Mouse (Mus musculus) heart, embryonic 15.5 days (tissue): Measurements from ENCODE around the gene Pex7. TPM values are rescaled to one million over a fixed set of nuclear protein-coding genes. Genes with fewer than 3 reads are reported as not detected.

Experiments
- ATAC-seq: fragments of 200-750 bp; cut with Nextera tagmentation; replicated peaks from 2 replicates; pipeline ENCODE4 v1.8.0; 2017; ENCODE audit warnings: low read depth, moderate TSS enrichment; ENCODE audit not compliant: insufficient number of reproducible peaks, insufficient read depth, low FRiP score
- H3K27ac ChIP-seq: fragments of 300-500 bp; sonication (generic); 2 replicates; pipeline ENCODE4 v1.5.1; 2015; ENCODE audit warnings: mild to moderate bottlenecking, inconsistent platforms
- H3K27me3 ChIP-seq: fragments of 300-500 bp; sonication (generic); 2 replicates; pipeline ENCODE4 v1.6.1; 2015; ENCODE audit warnings: inconsistent platforms
- H3K36me3 ChIP-seq: fragments of 300-500 bp; sonication (generic); 2 replicates; pipeline ENCODE4 v1.6.1; 2015; ENCODE audit warnings: mild to moderate bottlenecking, inconsistent platforms
- H3K4me1 ChIP-seq: fragments of 300-500 bp; sonication (generic); replicated peaks from 2 replicates; pipeline ENCODE4 v1.6.1; 2015; ENCODE audit warnings: inconsistent platforms
- H3K4me2 ChIP-seq: fragments of 300-500 bp; sonication (generic); 2 replicates; pipeline ENCODE4 v1.6.1; 2015; ENCODE audit warnings: inconsistent platforms, mild to moderate bottlenecking, moderate library complexity
- H3K4me3 ChIP-seq: fragments of 300-500 bp; sonication (generic); 2 replicates; pipeline ENCODE4 v1.5.1; 2015; ENCODE audit warnings: mild to moderate bottlenecking, inconsistent platforms
- H3K9ac ChIP-seq: fragments of 300-500 bp; sonication (generic); 2 replicates; pipeline ENCODE4 v1.6.1; 2015; ENCODE audit warnings: mild to moderate bottlenecking, inconsistent platforms
- H3K9me3 ChIP-seq: fragments of 300-500 bp; sonication (generic); replicated peaks from 2 replicates; pipeline ENCODE4 v1.6.1; 2016; ENCODE audit warnings: inconsistent platforms
- WGBS: fragments of 180-500 bp; shearing (Covaris S2); methylation state at CpG from one replicate; pipeline ENCODE4 v1.1.7; 2015; ENCODE audit warnings: mixed read lengths; 5-methylcytosine and 5-hydroxymethylcytosine counted together
- polyA plus RNA-seq: library from polyadenylated mRNA; unstranded; fragments of >200 nt; fragmentation: Nextera tagmentation; extraction: Ambion mirVana; gene quantifications from 2 replicates; pipeline ENCODE4 v1.2.1, GENCODE M21; 2015

Gene Pex7
- polyA plus RNA-seq, 1 experiment from 2014 or later: 33.9 TPM

DNA sequence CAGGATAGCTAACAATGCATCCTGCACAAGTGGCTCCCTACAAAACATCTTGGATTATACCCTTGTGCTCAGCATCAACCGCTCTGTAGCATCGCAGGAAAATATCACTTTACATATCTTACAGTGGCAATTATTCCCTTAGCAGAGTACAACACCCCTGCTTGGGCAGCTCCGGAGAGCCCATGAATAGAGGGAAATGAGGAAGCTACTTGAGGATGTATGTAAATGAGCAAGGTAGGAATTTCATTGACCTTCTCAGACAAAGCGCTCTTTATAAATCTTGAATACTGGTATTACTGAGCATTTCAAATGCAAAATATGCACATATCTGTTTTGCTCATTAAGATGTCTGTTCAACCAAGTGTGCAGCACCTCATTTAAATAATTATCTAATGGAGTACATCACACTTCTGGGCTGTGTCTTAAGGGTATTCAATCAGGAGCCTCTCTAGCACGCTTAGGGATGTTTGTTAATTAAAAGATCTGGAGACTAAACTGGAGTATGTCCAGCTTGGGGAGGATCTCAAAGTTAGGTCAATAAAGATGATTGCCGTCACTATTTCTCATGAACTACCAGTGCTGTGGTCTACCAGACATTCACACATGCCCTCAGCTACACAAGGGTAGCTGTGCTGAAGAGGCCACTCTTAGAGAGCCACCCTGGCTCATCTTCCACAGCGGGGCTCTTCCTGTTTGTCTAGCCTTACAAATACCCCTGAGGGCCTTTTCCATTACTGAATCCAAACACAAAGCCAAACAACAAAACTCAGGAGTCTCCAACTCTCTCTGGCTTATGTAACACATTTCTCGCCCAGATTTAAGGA lies 71.4 kb downstream of the Pex7 start:
- ATAC-seq: no peak
- Histone ChIP-seq H3K9ac (no peak overlapping the region), H3K9me3 (no peaks in the 10 kb centered on the region), H3K4me3 (no peak overlapping the region), H3K36me3 (no peaks in the 10 kb centered on the region), H3K27me3 (no peaks in the 10 kb centered on the region), H3K4me1 (no peaks in the 10 kb centered on the region), H3K4me2 (no peak overlapping the region), H3K27ac (no peak overlapping the region)
- 81% methylated on average over 8 of the region's 8 CpGs for WGBS

DNA sequence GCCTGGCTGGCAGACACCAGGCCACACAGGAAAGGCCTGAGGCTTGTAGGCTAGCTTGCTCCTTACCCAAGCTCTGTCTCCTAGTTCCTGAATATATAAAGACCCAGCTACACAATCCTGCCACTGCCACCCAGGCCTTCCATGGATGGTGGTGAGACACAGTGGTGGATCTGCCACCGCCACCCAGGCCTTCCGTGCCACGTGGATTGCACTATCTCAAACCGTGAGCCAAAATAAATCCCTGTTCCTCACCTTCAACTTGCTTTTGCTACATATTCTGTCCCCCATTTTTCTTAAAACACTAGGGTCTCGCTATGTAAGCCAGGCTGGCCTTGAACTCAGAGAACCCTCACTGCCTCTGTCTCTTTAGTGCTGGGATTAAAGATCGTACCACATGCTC lies 73.3 kb downstream of the Pex7 start:
- WGBS: 95% methylated on average over 6 of the region's 6 CpGs
- no peak for ATAC-seq

DNA sequence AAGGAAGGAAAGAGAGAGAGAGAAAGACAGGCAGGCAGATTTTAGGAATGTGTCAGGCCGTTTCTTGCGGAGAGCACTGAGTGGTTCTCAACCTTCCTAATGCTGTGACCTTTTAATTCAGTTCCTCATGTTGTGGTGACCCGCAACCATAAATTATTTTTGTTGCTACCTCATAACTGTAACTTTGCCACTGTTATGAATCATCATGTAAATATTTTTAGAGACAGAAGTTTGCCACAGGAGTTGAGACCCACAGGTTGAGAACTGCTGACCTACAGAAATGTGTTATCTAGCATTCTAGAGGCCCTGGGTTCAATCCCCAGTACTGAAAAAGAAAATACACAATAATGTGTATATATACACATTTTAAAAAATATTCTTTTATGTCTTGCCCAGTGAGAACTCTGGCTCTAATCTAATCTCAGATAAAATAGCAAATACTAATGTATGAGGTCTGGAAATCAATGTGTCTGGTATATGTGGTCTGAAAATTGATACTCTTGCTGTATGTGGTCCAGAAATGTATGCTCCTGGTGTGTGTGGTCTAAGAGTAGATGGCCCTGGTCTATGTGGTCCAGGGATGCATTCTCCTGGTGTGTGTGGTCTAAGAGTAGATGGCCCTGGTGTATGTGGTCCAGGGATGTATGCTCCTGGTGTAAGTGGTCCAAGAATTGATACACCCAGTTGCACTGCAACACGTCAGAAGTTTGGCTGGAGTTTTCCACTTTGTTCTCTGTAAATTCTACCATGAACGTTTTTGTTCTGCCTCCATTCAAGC lies 76.2 kb downstream of the Pex7 start:
- H3K4me2 ChIP-seq: no peak overlapping the region
- no peak overlapping the region for H3K27ac ChIP-seq
- H3K4me1 ChIP-seq: no peaks in the 10 kb centered on the region
- H3K36me3 ChIP-seq: no peaks in the 10 kb centered on the region
- H3K9ac ChIP-seq: no peak overlapping the region
- H3K27me3 ChIP-seq: no peaks in the 10 kb centered on the region
- H3K4me3 ChIP-seq: no peak overlapping the region
- 74% methylated on average over 5 of the region's 5 CpGs for WGBS
- no peak for ATAC-seq
- no peaks in the 10 kb centered on the region for H3K9me3 ChIP-seq

More for the DNA sequence above, 73.3 kb downstream of the Pex7 start:
- no peak overlapping the region for H3K27ac ChIP-seq
- no peaks in the 10 kb centered on the region for H3K27me3 ChIP-seq
- no peaks in the 10 kb centered on the region for H3K9me3 ChIP-seq
- no peaks in the 10 kb centered on the region for H3K4me1 ChIP-seq
- H3K36me3 ChIP-seq: no peaks in the 10 kb centered on the region
- H3K9ac ChIP-seq: no peak overlapping the region
- H3K4me2 ChIP-seq: no peak overlapping the region
- H3K4me3 ChIP-seq: no peak overlapping the region

DNA sequence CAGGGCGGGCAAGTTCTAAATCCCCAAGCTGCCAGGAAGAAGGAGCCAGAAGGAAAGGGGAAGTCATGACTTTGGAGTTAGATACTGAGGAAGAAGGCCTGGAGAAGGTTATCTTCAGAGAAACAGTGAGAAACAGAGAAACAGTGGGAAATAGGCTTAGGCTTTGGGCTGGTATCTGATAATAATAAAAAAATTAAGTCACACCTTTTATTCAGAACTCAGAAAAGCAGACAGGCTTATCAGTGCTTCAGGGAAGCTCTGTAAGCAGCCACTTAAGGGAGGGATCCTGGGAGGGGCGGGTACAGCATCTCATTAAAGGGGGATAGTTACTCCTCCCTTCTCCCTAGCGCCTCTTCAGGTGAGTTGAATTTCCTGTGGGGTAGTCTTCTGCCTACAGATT lies 86.5 kb downstream of the Pex7 start:
- WGBS: 73% methylated on average over 3 of the region's 3 CpGs
- H3K4me3 ChIP-seq: no peak overlapping the region

DNA sequence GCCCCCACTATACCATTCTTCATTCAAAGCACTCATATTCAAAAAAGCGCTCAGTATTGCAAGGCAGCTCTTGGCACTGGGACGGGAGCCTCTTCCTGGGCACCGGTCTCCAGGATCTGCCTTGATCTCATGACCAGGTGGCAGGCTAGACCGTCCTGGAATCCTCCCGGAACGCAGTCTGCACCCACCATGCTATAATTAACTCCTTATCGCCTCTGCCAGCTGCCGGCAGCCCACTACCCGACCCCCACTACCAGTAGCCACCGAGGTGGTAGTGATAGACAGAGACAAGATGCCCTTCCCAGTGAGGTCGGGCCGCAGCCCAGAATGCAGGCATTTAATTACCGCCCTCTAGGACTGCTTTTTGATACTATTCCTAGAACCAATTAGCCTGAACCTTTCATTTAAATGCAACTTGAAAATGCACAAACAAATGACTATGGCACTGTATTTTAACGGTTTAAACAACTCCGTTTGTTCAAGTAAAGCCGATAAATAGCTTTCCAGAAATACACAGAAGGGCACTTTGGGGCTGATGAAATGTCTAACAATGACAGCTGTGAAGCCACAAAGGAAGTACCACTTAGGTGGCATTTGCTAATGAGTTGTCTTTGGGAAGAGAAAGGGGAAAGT lies 88.7 kb downstream of the Pex7 start:
- Histone ChIP-seq H3K9me3 (no peaks in the 10 kb centered on the region), H3K9ac (no peak overlapping the region), H3K36me3 (no peaks in the 10 kb centered on the region), H3K4me1 (peaks cover 29% of the 10 kb centered on the region), H3K27me3 (0 out of 2 replicates have a peak, but pooled peaks cover 2% of the 10 kb centered on the region), H3K27ac (no peak overlapping the region), H3K4me3 (no peak overlapping the region), H3K4me2 (0 out of 2 replicates have a peak overlapping the region, but pooled peaks have one; percentile 1)
- 19% methylated on average over 16 of the region's 16 CpGs for WGBS
- ATAC-seq: peak; percentile 45; the same call in 1 of the 2 replicates

More for the DNA sequence above, 86.5 kb downstream of the Pex7 start:
- H3K4me1 ChIP-seq: peaks cover 10% of the 10 kb centered on the region
- H3K27me3 ChIP-seq: no peaks in the 10 kb centered on the region
- H3K9ac ChIP-seq: no peak overlapping the region
- no peaks in the 10 kb centered on the region for H3K9me3 ChIP-seq
- H3K36me3 ChIP-seq: no peaks in the 10 kb centered on the region
- no peak overlapping the region for H3K27ac ChIP-seq
- no peak overlapping the region for H3K4me2 ChIP-seq
- ATAC-seq: no peak

DNA sequence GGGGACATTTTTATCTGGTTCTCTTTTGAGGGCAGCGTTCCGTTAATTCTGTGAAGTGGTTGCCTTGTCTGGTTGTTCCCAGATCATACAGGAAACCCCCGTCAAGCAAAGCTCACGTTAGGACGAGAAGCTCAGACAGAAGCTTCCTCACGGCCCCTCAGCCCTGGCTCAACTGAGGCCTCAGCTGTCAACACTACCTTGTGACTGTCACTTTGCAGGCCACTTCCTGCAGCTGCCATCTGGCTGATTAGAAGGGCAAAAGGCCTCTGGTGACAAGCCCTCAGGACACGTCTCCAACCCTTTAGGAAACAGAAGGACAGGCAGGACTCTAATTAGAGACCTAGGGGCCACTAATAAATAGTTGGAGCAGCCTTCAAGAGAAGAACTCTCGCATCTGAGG lies 92.1 kb downstream of the Pex7 start:
- 0 out of 2 replicates have a peak, but pooled peaks cover 5% of the 10 kb centered on the region for H3K27me3 ChIP-seq
- peak; percentile 72 for ATAC-seq
- no peak overlapping the region for H3K9ac ChIP-seq
- H3K36me3 ChIP-seq: no peaks in the 10 kb centered on the region
- H3K9me3 ChIP-seq: no peaks in the 10 kb centered on the region
- WGBS: 8% methylated on average over 8 of the region's 8 CpGs
- peaks cover 46% of the 10 kb centered on the region for H3K4me1 ChIP-seq
- no peak overlapping the region for H3K4me3 ChIP-seq
- peak overlapping the region; percentile 26 for H3K4me2 ChIP-seq
- H3K27ac ChIP-seq: peak overlapping the region; percentile 34; the same call in 1 of the 2 replicates

DNA sequence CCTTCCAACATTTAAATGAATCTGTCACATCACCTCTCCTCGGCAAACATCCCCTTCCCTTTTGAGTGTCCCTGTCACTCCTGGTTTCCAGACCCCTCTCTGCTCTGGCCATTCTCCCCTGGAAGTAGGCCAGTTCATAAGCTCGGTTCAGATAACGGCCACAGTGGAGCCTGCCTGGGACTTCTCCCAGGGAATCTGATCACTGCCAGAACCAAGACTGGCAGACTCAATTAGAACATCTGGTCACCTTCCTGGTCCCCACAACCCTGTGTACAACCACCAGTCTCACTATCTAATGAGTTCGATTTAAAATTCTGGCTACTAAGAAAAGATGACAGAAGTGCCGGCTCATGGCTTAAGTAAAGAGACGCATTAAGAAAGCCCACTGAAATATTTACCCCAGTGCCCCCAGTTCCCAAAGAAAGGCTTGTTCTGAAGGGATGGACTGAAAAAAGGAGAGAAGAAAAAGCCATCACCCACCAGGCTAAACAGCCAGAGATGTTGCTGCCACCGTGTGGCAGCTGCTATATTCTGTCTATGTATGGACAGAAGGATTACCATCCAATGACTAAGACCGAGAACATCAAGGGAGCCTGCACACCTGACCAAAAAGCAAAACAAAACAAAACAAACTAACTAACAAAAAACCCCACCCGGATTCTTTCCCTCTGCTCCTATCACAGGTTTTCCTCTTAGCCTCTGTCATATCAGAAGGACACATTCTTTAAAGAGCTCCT lies 95.9 kb downstream of the Pex7 start:
- Histone ChIP-seq H3K36me3 (no peaks in the 10 kb centered on the region), H3K9ac (no peak overlapping the region), H3K27me3 (0 out of 2 replicates have a peak, but pooled peaks cover 5% of the 10 kb centered on the region), H3K4me2 (peak overlapping the region; percentile 5; the same call in 1 of the 2 replicates), H3K4me3 (no peak overlapping the region), H3K9me3 (no peaks in the 10 kb centered on the region), H3K4me1 (peaks cover 38% of the 10 kb centered on the region), H3K27ac (0 out of 2 replicates have a peak overlapping the region, but pooled peaks have one; percentile 5)
- ATAC-seq: no peak
- WGBS: 30% methylated on average over 9 of the region's 9 CpGs

DNA sequence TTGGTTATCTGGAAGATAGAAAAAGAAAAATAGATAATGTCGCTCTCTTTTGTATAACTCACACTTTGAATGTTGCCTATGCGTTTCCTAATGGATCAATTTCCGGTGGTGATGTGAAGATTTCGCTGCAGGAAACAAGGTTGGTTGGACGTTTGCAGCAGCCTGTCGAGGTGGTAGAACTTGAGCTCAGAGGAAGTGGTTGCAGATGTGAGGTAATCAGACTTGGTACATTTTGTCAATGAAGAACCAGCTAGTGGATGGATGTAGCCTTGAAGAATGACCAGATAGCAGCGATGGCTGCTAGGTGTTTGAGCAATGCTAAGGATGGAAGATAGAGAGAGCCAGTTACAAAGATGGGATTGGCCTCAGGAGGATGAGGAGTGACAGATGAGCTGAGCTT lies 102.7 kb downstream of the Pex7 start:
- no peaks in the 10 kb centered on the region for H3K27me3 ChIP-seq
- ATAC-seq: no peak
- no peak overlapping the region for H3K9ac ChIP-seq
- no peak overlapping the region for H3K4me2 ChIP-seq
- 70% methylated on average over 7 of the region's 7 CpGs for WGBS
- no peaks in the 10 kb centered on the region for H3K9me3 ChIP-seq
- H3K4me3 ChIP-seq: no peak overlapping the region
- no peaks in the 10 kb centered on the region for H3K36me3 ChIP-seq
- no peaks in the 10 kb centered on the region for H3K4me1 ChIP-seq
- H3K27ac ChIP-seq: no peak overlapping the region

Other genes starting within 250 kb of the Pex7 start
- gene Il20ra, start 195.1 kb downstream of the Pex7 start, polyA plus RNA-seq: 0.38 TPM in 1 of 2 replicates, not detected in the other
- 0.37 and 0.94 TPM in 2 replicates for gene Slc35d3, start 56.2 kb downstream of the Pex7 start, polyA plus RNA-seq
- 2.6 and 3.2 TPM in 2 replicates for gene Map3k5, start 26.8 kb upstream of the Pex7 start, polyA plus RNA-seq
- 6.4 and 7.2 TPM in 2 replicates for gene Map7, start 240.8 kb upstream of the Pex7 start, polyA plus RNA-seq